Mouse (Mus musculus): ENCODE results near the gene Usf3.

- TF ChIP-seq POLR2A (IDR thresholded peaks at IDR 0.05; ENCODE audit: low read depth, low read length): no peak
- TF ChIP-seq CTCF (conservative IDR thresholded peaks at IDR 0.05; ENCODE audit: insufficient read depth, insufficient read length, low read depth, low read length): peak; percentile 31; the same call in 1 of the 2 replicates
Observed at GRCm38 (mm10) chr16:44172297-44173154, 520 bp upstream of the Usf3 start.

Measured in kidney, adult 2 months (tissue).